Mouse (Mus musculus): Measurements from ENCODE around the gene Btbd6.

The Btbd6 gene

GRCm38 (mm10) chr12:112976371-112977073 is at the start of gene Btbd6:
Gene Btbd6 (plus strand): TSS chr12:112976482.
- peak; percentile 90 for DNase-seq

- no peak for DNase-seq
Measured at GRCm38 (mm10) chr12:112927265-112927664, 49.0 kb upstream of the Btbd6 start.

GRCm38 (mm10) chr12:112928401-112929241 is 47.7 kb upstream of the Btbd6 start:
- no peak for DNase-seq

- no peak for DNase-seq
Measured at GRCm38 (mm10) chr12:112929562-112930352, 46.5 kb upstream of the Btbd6 start, which contains the start of gene Jag2. Gene Jag2 (minus strand): TSS chr12:112929776.

- DNase-seq, result no peak
Measured at GRCm38 (mm10) chr12:112932647-112933046, 43.6 kb upstream of the Btbd6 start.

GRCm38 (mm10) chr12:112937906-112938305 is 38.4 kb upstream of the Btbd6 start:
- no peak for DNase-seq

- DNase-seq, result no peak
Measured at GRCm38 (mm10) chr12:112938366-112938765, 37.9 kb upstream of the Btbd6 start.

- peak; percentile 65 for DNase-seq
Measured at GRCm38 (mm10) chr12:112938873-112939565, 37.3 kb upstream of the Btbd6 start.

- DNase-seq, result no peak
Measured at GRCm38 (mm10) chr12:112940238-112940637, 36.0 kb upstream of the Btbd6 start.

- DNase-seq, result no peak
Measured at GRCm38 (mm10) chr12:112940710-112941109, 35.6 kb upstream of the Btbd6 start.

- DNase-seq, result no peak
Measured at GRCm38 (mm10) chr12:112941156-112941775, 35.0 kb upstream of the Btbd6 start.

- DNase-seq, result peak; percentile 73
Measured at GRCm38 (mm10) chr12:112941776-112942713, 34.2 kb upstream of the Btbd6 start, which contains the start of gene Nudt14. Gene Nudt14 (minus strand): TSS chr12:112942124.

- DNase-seq, result no peak
Measured at GRCm38 (mm10) chr12:112943669-112944068, 32.6 kb upstream of the Btbd6 start.

- DNase-seq, result no peak
Measured at GRCm38 (mm10) chr12:112947307-112947706, 29.0 kb upstream of the Btbd6 start.

- peak; percentile 93 for DNase-seq
Measured at GRCm38 (mm10) chr12:112950040-112950760, 26.1 kb upstream of the Btbd6 start.

GRCm38 (mm10) chr12:112950761-112951129 is 25.5 kb upstream of the Btbd6 start:
- no peak for DNase-seq

GRCm38 (mm10) chr12:112951150-112951842 is 25.0 kb upstream of the Btbd6 start:
- no peak for DNase-seq

GRCm38 (mm10) chr12:112952433-112952832 is 23.8 kb upstream of the Btbd6 start:
- peak; percentile 58 for DNase-seq

- DNase-seq, result no peak
Measured at GRCm38 (mm10) chr12:112952926-112953565, 23.2 kb upstream of the Btbd6 start.
